Mouse (Mus musculus) liver, adult (tissue): ENCODE results near the gene Arhgap31.
A peak's percentile ranks its signal among the peaks of the same experiment; 100 is the strongest.

Source experiments
- GATA4 ChIP-seq: IDR thresholded peaks from 2 replicates; pipeline ENCODE4 v1.6.1; 2014; ENCODE audit warnings: mild to moderate bottlenecking, low read length; ENCODE audit not compliant: insufficient replicate concordance

The Arhgap31 gene

GRCm38 (mm10) chr16:38585186-38585585, 127.9 kb downstream of the Arhgap31 start:
- TF ChIP-seq GATA4: no peak

- no peak for TF ChIP-seq GATA4
Measured at GRCm38 (mm10) chr16:38584761-38585160, 128.3 kb downstream of the Arhgap31 start.

GRCm38 (mm10) chr16:38571481-38571880, 141.6 kb downstream of the Arhgap31 start:
- TF ChIP-seq GATA4: no peak

- no peak for TF ChIP-seq GATA4
Measured at GRCm38 (mm10) chr16:38568192-38568591, 144.9 kb downstream of the Arhgap31 start.

- no peak for TF ChIP-seq GATA4
Measured at GRCm38 (mm10) chr16:38563516-38563915, 149.6 kb downstream of the Arhgap31 start.

- no peak for TF ChIP-seq GATA4
Measured at GRCm38 (mm10) chr16:38562968-38563327, 150.1 kb downstream of the Arhgap31 start.

GRCm38 (mm10) chr16:38562131-38562967, 150.7 kb downstream of the Arhgap31 start:
- TF ChIP-seq GATA4: peak; percentile 38; the same call in 1 of the 2 replicates

- no peak for TF ChIP-seq GATA4
Measured at GRCm38 (mm10) chr16:38558221-38558748, 154.8 kb downstream of the Arhgap31 start, which contains the start of gene Tmem39a. TSS of gene Tmem39a (plus strand) at chr16:38558698.

GRCm38 (mm10) chr16:38555988-38556387, 157.1 kb downstream of the Arhgap31 start:
- TF ChIP-seq GATA4: no peak

GRCm38 (mm10) chr16:38549479-38550396, 163.3 kb downstream of the Arhgap31 start, which contains the start of gene Poglut1:
TSS of gene Poglut1 (minus strand) at chr16:38550258.
- no peak for TF ChIP-seq GATA4
